In genomic region chr5:124012885-124013284, GRCm38 (mm10) we compare ENCODE assay signal across 9 mouse cellular contexts. TPM values are rescaled to one million over a fixed set of nuclear protein-coding genes. Genes with fewer than 3 reads are reported as not detected.
DNase-seq lines count a peak whose midpoint lies in the region; ATAC-seq and TF ChIP-seq lines count a peak whose summit lies in the region.
"Had no signal": no experiment of that assay in that cellular context is flagged by ENCODE, and none has a peak within 500 bp of the region (broad histone marks: within the 10 kb centered on the region; RNA-seq: fewer than 3 reads in every experiment).

No protein-coding gene starts in this region.

- ATAC-seq in hindbrain, embryonic 13.5 days (ENCODE audit: low FRiP score), result no peak
- ATAC-seq in midbrain, embryonic 13.5 days, result no peak

- DNase-seq in adrenal gland, adult (ENCODE audit: inconsistent age in 2 of 2, low spot score in 1 of 2), result peak; percentile 83 to 88
- DNase-seq in adrenal gland, adult 18-20 months (ENCODE audit: low spot score in 2 of 2), result no peak
- no peak for DNase-seq in layer of hippocampus, adult 2 months (ENCODE audit: low spot score in 2 of 2)
- no peak for DNase-seq in layer of hippocampus, postnatal 10 days (ENCODE audit: low spot score in 2 of 2)
- DNase-seq in embryo, embryonic 9.5 days (ENCODE audit: extremely low spot score), result no peak
- DNase-seq in thymus, postnatal 14 days, result no peak
- DNase-seq: cerebellum, adult 8-10 months had no signal

- no peaks in the 10 kb centered on the region for H3K9me3 ChIP-seq in hindbrain, embryonic 13.5 days
- H3K9me3 ChIP-seq in midbrain, embryonic 13.5 days, result no peaks in the 10 kb centered on the region

- H3K4me2 ChIP-seq in hindbrain, embryonic 13.5 days, result no peak overlapping the region
- H3K4me2 ChIP-seq in midbrain, embryonic 13.5 days (replicated peaks), result no peak overlapping the region

- peak; percentile 40 for TF ChIP-seq CTCF in layer of hippocampus, adult 2 months (conservative IDR thresholded peaks at IDR 0.05)

- 89% methylated on average over 10 of the region's 10 CpGs for WGBS in hindbrain, embryonic 13.5 days
- 88% methylated on average over 10 of the region's 10 CpGs for WGBS in midbrain, embryonic 13.5 days

- no peak overlapping the region for H3K9ac ChIP-seq in hindbrain, embryonic 13.5 days
- H3K9ac ChIP-seq in midbrain, embryonic 13.5 days (replicated peaks), result no peak overlapping the region

- H3K27ac ChIP-seq in layer of hippocampus, adult 2 months, result peak overlapping the region; percentile 85
- H3K27ac ChIP-seq in hindbrain, embryonic 13.5 days, result peak overlapping the region; percentile 91
- peak overlapping the region; percentile 90 for H3K27ac ChIP-seq in midbrain, embryonic 13.5 days

- no peaks in the 10 kb centered on the region for H3K27me3 ChIP-seq in hindbrain, embryonic 13.5 days
- no peaks in the 10 kb centered on the region for H3K27me3 ChIP-seq in midbrain, embryonic 13.5 days

- H3K4me3 ChIP-seq in layer of hippocampus, adult 2 months, result no peak overlapping the region
- H3K4me3 ChIP-seq in hindbrain, embryonic 13.5 days, result no peak overlapping the region
- H3K4me3 ChIP-seq in midbrain, embryonic 13.5 days (replicated peaks), result no peak overlapping the region

- H3K4me1 ChIP-seq in hindbrain, embryonic 13.5 days (replicated peaks), result peaks cover 81% of the 10 kb centered on the region
- H3K4me1 ChIP-seq in midbrain, embryonic 13.5 days (replicated peaks), result peaks cover 81% of the 10 kb centered on the region

- peaks cover 25% of the 10 kb centered on the region for H3K36me3 ChIP-seq in hindbrain, embryonic 13.5 days
- H3K36me3 ChIP-seq in midbrain, embryonic 13.5 days, result peaks cover 26% of the 10 kb centered on the region

RNA-seq across cellular contexts. Expression of gene Vps37b, which starts 19.2 kb away (rescaled TPM):
- 100 to 1,000 TPM in 1 of 2 experiments, 10 to 100 TPM in 1; 97.2 to 127 TPM for total RNA-seq in adrenal gland, adult 18-20 months (2021)
- total RNA-seq in layer of hippocampus, adult 2 months (2021), result 10 to 100 TPM; 36.8 to 42.2 TPM
- 10 to 100 TPM; 38.4 to 41.6 TPM for total RNA-seq in layer of hippocampus, postnatal 10 days (2021)
- polyA plus RNA-seq in hindbrain, embryonic 13.5 days (2015; fragmentation: Nextera tagmentation; extraction: Ambion mirVana), result 79.3 and 84.7 TPM in 2 replicates
- 71.5 and 79.3 TPM in 2 replicates for polyA plus RNA-seq in midbrain, embryonic 13.5 days (2015; fragmentation: Nextera tagmentation; extraction: Ambion mirVana)

RNA-seq across cellular contexts. Expression of gene Hip1r, which starts 39.5 kb away (rescaled TPM):
- total RNA-seq in adrenal gland, adult 18-20 months (2021), result 10 to 100 TPM; 20.1 to 28.4 TPM
- 10 to 100 TPM; 42.8 to 43.8 TPM for total RNA-seq in layer of hippocampus, adult 2 months (2021)
- total RNA-seq in layer of hippocampus, postnatal 10 days (2021), result 10 to 100 TPM; 63.7 to 70.1 TPM
- polyA plus RNA-seq in hindbrain, embryonic 13.5 days (2015; fragmentation: Nextera tagmentation; extraction: Ambion mirVana), result 21.4 and 25.5 TPM in 2 replicates
- 19.0 and 20.1 TPM in 2 replicates for polyA plus RNA-seq in midbrain, embryonic 13.5 days (2015; fragmentation: Nextera tagmentation; extraction: Ambion mirVana)

Comparison
In these comparisons a context has a peak if more than half of its experiments do, and no peak if none do; other contexts are left out.
1. DNase-seq: peak in adrenal gland, adult (2 of 2); none in adrenal gland, adult 18-20 months (0 of 2), layer of hippocampus, adult 2 months (0 of 2), layer of hippocampus, postnatal 10 days (0 of 2), embryo, embryonic 9.5 days (single experiment) and thymus, postnatal 14 days (single experiment).
2. Peak in every context shown above with its lines, with median percentiles within 50 percentile points of each other: H3K27ac ChIP-seq.